Mouse (Mus musculus) MEL (cell line): Measurements from ENCODE around the gene Ogt.

Experiments
- CHD1 ChIP-seq: IDR thresholded peaks from 2 replicates; pipeline ENCODE4 v1.6.1; 2012; ENCODE audit warnings: low read depth, mild to moderate bottlenecking, inconsistent platforms, low read length, improper control_type of control experiment
- CTCF ChIP-seq, 3 experiments: IDR thresholded peaks in 2 of 3; conservative IDR thresholded peaks in 1 of 3; 2 replicates each; pipeline ENCODE4 v1.5.1; 2011 to 2012; ENCODE audit warnings: low read length in 3 of 3, low read depth in 2 of 3, mild to moderate bottlenecking in 2 of 3, improper control_type of control experiment in 1 of 3, inconsistent platforms in 1 of 3, mixed read lengths in 1 of 3, moderate library complexity in 1 of 3; ENCODE audit not compliant: control insufficient read depth in 1 of 3, insufficient read depth in 1 of 3, poor library complexity in 1 of 3, severe bottlenecking in 1 of 3
- EP300 ChIP-seq, 2 experiments: IDR thresholded peaks; 2 replicates each; pipeline ENCODE4 v1.6.1; 2011; ENCODE audit warnings: improper control_type of control experiment in 2 of 2, low read length in 2 of 2, low read depth in 1 of 2, mild to moderate bottlenecking in 1 of 2
- MAX ChIP-seq: IDR thresholded peaks from 2 replicates; pipeline ENCODE4 v1.6.1; 2011; ENCODE audit warnings: low read length, improper control_type of control experiment
- POLR2A ChIP-seq, 2 experiments: IDR thresholded peaks; 2 replicates each; pipeline ENCODE4 v1.6.1; 2011 to 2012; ENCODE audit warnings: low read length in 2 of 2, mild to moderate bottlenecking in 2 of 2, control low read depth in 1 of 2, improper control_type of control experiment in 1 of 2, low read depth in 1 of 2, moderate library complexity in 1 of 2; ENCODE audit not compliant: control insufficient read depth in 1 of 2, insufficient read depth in 1 of 2, poor library complexity in 1 of 2
- POLR2AphosphoS2 ChIP-seq: IDR thresholded peaks from 2 replicates; pipeline ENCODE4 v1.6.1; 2011; ENCODE audit warnings: low read length, improper control_type of control experiment
- RCOR1 ChIP-seq: IDR thresholded peaks from 2 replicates; pipeline ENCODE4 v1.6.1; 2012; ENCODE audit warnings: low read depth, mild to moderate bottlenecking, inconsistent platforms, low read length, improper control_type of control experiment
- TAL1 ChIP-seq: IDR thresholded peaks from 2 replicates; pipeline ENCODE4 v1.6.1; 2012; ENCODE audit warnings: mild to moderate bottlenecking, inconsistent platforms, low read length, moderate library complexity, mixed read lengths
- TCF12 ChIP-seq: IDR thresholded peaks from 2 replicates; pipeline ENCODE4 v1.6.1; 2014; ENCODE audit warnings: low read depth, mild to moderate bottlenecking, inconsistent platforms, low read length, improper control_type of control experiment, moderate library complexity
- USF1 ChIP-seq: IDR thresholded peaks from 2 replicates; pipeline ENCODE4 v1.6.1; 2014; ENCODE audit warnings: low read depth, mild to moderate bottlenecking, inconsistent platforms, low read length, improper control_type of control experiment, moderate library complexity
- USF2 ChIP-seq, 2 experiments: IDR thresholded peaks; 2 replicates each; pipeline ENCODE4 v1.6.1; 2011 to 2012; ENCODE audit warnings: improper control_type of control experiment in 2 of 2, low read length in 2 of 2, borderline replicate concordance in 1 of 2, inconsistent platforms in 1 of 2, low read depth in 1 of 2, mild to moderate bottlenecking in 1 of 2; ENCODE audit not compliant: insufficient read depth in 1 of 2
- ZKSCAN1 ChIP-seq: IDR thresholded peaks from 2 replicates; pipeline ENCODE4 v1.6.1; 2012; ENCODE audit warnings: low read depth, mild to moderate bottlenecking, inconsistent platforms, low read length, improper control_type of control experiment, moderate library complexity

GRCm38 (mm10) chrX:101720401-101720800 lies 80.5 kb downstream of the Ogt start:
- TF ChIP-seq CTCF (IDR thresholded peaks at IDR 0.05 in 2 of 3, conservative IDR thresholded peaks at IDR 0.05 in 1 of 3; ENCODE audit: control insufficient read depth in 1 of 3, insufficient read depth in 1 of 3, low read depth in 2 of 3, low read length in 3 of 3, poor library complexity in 1 of 3, severe bottlenecking in 1 of 3) = no peak
- TF ChIP-seq POLR2A (IDR thresholded peaks at IDR 0.05; ENCODE audit: control insufficient read depth in 1 of 2, insufficient read depth in 1 of 2, low read depth in 1 of 2, low read length in 2 of 2, poor library complexity in 1 of 2) = no peak
- TF ChIP-seq EP300 (IDR thresholded peaks at IDR 0.05; ENCODE audit: low read depth in 1 of 2, low read length in 2 of 2) = no peak
- no peak for TF ChIP-seq RCOR1
- no peak for TF ChIP-seq POLR2AphosphoS2
- TF ChIP-seq MAX = no peak
- TF ChIP-seq USF1 = no peak
- no peak for TF ChIP-seq CHD1
- no peak for TF ChIP-seq TAL1
- no peak for TF ChIP-seq USF2 (IDR thresholded peaks at IDR 0.05; ENCODE audit: borderline replicate concordance in 1 of 2, insufficient read depth in 1 of 2, low read depth in 1 of 2, low read length in 2 of 2)
- TF ChIP-seq TCF12 = no peak
- TF ChIP-seq ZKSCAN1 = no peak
